Mouse (Mus musculus) cerebellum, postnatal 36 days (tissue): Measurements from ENCODE around the gene Gm21800.
"Not testable (repeated sequence)": the region's sequence is repeated elsewhere in the genome, so short reads cannot be mapped to it uniquely, and the experiment has no call there.

Source experiments
- DNase-seq, 2 experiments: peaks; one replicate each; pipeline ENCODE4 v3.0.0; 2021 to 2022; ENCODE audit warnings: mixed read lengths in 2 of 2

The Gm21800 gene

GRCm38 (mm10) chrY:41406198-41406597 is at the start of gene Gm21800:
Gene Gm21800, plus strand, starts transcription at chrY:41406498.
- DNase-seq: not testable (repeated sequence)
